Mouse (Mus musculus) limb, embryonic 11.5 days (tissue): ENCODE measurements around the gene Foxq1. TPM values are rescaled to one million over a fixed set of nuclear protein-coding genes. Genes with fewer than 3 reads are reported as not detected.

ENCODE experiments used
- ATAC-seq: fragments of 200-750 bp; cut with Nextera tagmentation; 2 replicates; pipeline ENCODE4 v1.8.0; 2017; ENCODE audit warnings: low read depth; ENCODE audit not compliant: insufficient number of reproducible peaks, low FRiP score, low TSS enrichment
- DNase-seq: peaks from one replicate; pipeline ENCODE4 v3.0.0-alpha.2; 2015; ENCODE audit warnings: low spot score
- H3K27ac ChIP-seq: fragments of 300-500 bp; sonication (generic); replicated peaks from 2 replicates; pipeline ENCODE4 v1.5.1; 2014; ENCODE audit warnings: low read depth, mild to moderate bottlenecking, low read length
- H3K27me3 ChIP-seq: fragments of 300-500 bp; sonication (generic); 2 replicates; pipeline ENCODE4 v1.6.1; 2014; ENCODE audit warnings: mild to moderate bottlenecking, low read length, mixed read lengths; ENCODE audit not compliant: control insufficient read depth, insufficient read depth
- H3K36me3 ChIP-seq: fragments of 300-500 bp; sonication (generic); 2 replicates; pipeline ENCODE4 v1.6.1; 2014; ENCODE audit warnings: mild to moderate bottlenecking, low read length, moderate library complexity, mixed read lengths; ENCODE audit not compliant: control insufficient read depth, insufficient read depth
- H3K4me1 ChIP-seq: fragments of 300-500 bp; sonication (generic); 2 replicates; pipeline ENCODE4 v1.6.1; 2014; ENCODE audit warnings: low read length, mixed read lengths; ENCODE audit not compliant: control insufficient read depth, insufficient read depth
- H3K4me2 ChIP-seq: fragments of 300-500 bp; sonication (generic); 2 replicates; pipeline ENCODE4 v1.6.1; 2014; ENCODE audit warnings: low read depth, mild to moderate bottlenecking, moderate library complexity; ENCODE audit not compliant: severe bottlenecking
- H3K4me3 ChIP-seq: fragments of 300-500 bp; sonication (generic); 2 replicates; pipeline ENCODE4 v1.5.1; 2014; ENCODE audit warnings: low read depth, low read length
- H3K9ac ChIP-seq: fragments of 300-500 bp; sonication (generic); 2 replicates; pipeline ENCODE4 v1.6.1; 2014; ENCODE audit warnings: mild to moderate bottlenecking, low read length
- H3K9me3 ChIP-seq: fragments of 300-500 bp; sonication (generic); 2 replicates; pipeline ENCODE4 v1.6.1; 2016; ENCODE audit warnings: low read length; ENCODE audit not compliant: control insufficient read depth
- WGBS: fragments of 180-500 bp; shearing (Covaris S2); extraction: QIAGEN DNeasy Blood & Tissue Kit; methylation state at CpG from one replicate; pipeline ENCODE4 v1.1.7; 2014; 5-methylcytosine and 5-hydroxymethylcytosine counted together
- polyA plus RNA-seq: library from polyadenylated mRNA; unstranded; fragments of >200 nt; fragmentation: Nextera tagmentation; extraction: Ambion mirVana; gene quantifications from 2 replicates; pipeline ENCODE4 v1.2.1, GENCODE M21; 2014

Foxq1 gene
- polyA plus RNA-seq, 1 experiment from 2014 or later, result 0.08 TPM

DNA sequence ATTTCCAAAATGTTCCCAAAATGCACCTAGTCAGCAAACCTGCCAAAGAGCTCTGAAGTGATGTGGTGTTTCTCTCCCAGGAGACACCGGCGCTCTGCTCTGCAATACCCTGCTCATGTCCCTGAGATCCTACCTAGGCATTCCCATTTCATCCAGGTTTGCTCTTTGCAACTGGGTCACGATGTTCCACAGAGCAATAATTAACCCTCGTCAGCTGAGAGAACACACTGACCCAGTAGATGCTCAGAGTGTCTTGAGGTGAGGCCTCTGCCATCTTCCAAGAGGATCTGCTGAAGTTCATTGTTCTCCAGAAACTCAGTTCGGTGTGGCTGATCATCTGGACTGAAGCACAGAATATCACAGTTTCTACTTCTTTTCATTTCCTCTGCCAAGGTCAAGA is 12.9 kb upstream of the Foxq1 start:
- Histone ChIP-seq H3K4me3 (no peak overlapping the region), H3K27me3 (no peaks in the 10 kb centered on the region), H3K27ac (no peak overlapping the region), H3K36me3 (no peaks in the 10 kb centered on the region), H3K4me1 (no peaks in the 10 kb centered on the region), H3K4me2 (no peak overlapping the region), H3K9me3 (no peaks in the 10 kb centered on the region), H3K9ac (no peak overlapping the region)
- ATAC-seq (no peak), DNase-seq (no peak)
- 87% methylated on average over 5 of the region's 5 CpGs for WGBS

DNA sequence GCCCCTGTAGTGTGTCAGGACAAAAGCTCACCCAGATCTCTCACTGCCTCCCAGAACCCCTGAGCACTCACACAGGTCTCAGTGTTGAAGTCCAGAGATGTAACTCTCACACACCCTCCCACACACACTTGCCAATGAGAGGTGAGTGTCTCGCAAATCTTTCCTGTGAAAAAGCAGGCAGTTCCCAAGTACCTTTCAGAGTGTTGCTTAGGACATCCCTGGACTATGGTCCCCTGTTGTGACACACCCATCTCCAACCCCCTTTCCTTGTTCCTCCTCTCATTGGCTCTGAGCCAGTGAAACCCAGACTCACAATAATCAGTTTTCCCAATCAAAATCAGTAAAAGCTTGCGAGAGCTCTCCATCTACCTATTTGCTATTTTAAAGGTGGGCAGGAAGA is 9.2 kb upstream of the Foxq1 start:
- Histone ChIP-seq H3K9ac (no peak overlapping the region), H3K36me3 (no peaks in the 10 kb centered on the region), H3K4me3 (no peak overlapping the region), H3K27me3 (no peaks in the 10 kb centered on the region), H3K27ac (no peak overlapping the region), H3K9me3 (no peaks in the 10 kb centered on the region), H3K4me2 (no peak overlapping the region), H3K4me1 (no peaks in the 10 kb centered on the region)
- ATAC-seq, result no peak
- DNase-seq, result no peak
- 82% methylated on average over 2 of the region's 2 CpGs for WGBS

DNA sequence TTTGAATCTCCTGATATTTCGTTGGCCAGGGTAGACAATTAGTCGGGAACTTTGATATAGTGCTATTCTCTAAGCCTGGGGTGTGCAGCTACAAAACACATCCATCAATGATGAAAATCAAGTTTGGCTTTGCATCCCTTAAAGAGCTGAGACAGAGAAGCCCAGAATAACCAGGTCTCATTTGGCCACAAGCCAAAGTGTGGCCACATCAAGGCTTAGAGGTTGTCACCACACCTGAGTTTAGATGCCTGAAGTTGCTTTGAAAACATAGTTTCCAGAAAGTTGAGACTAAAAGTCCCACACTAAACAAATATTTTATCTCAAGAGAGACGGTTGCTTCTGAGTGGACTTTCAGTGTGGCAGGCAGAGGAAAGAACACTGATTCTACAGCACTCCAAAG is 8.7 kb upstream of the Foxq1 start:
- no peak overlapping the region for H3K4me2 ChIP-seq
- WGBS, result 89% methylated on average over 3 of the region's 3 CpGs
- no peak overlapping the region for H3K27ac ChIP-seq
- no peaks in the 10 kb centered on the region for H3K36me3 ChIP-seq
- no peak for DNase-seq
- H3K9ac ChIP-seq, result no peak overlapping the region
- H3K9me3 ChIP-seq, result no peaks in the 10 kb centered on the region
- H3K4me1 ChIP-seq, result no peaks in the 10 kb centered on the region
- no peak overlapping the region for H3K4me3 ChIP-seq
- ATAC-seq, result no peak
- no peaks in the 10 kb centered on the region for H3K27me3 ChIP-seq

DNA sequence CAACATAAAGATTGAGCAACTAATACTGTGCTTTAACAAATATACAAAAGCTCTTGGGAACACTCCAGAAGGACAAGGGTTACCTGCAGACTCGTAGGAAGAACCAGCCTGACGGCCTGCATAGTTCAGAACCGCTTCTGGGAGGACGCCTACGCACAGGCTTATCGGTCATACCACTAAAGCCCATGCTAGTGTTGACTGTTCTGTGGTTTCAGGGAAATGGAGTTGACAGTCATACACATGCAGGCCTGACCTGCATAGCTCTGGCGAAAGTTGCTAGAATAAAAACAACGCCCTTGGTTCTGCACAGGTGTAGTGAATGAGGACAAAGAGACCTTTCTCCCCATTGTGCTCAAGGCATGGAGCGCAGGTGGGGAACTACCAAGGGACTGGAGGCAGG is 8.3 kb upstream of the Foxq1 start:
- Histone ChIP-seq H3K27me3 (no peaks in the 10 kb centered on the region), H3K27ac (no peak overlapping the region), H3K36me3 (no peaks in the 10 kb centered on the region), H3K9me3 (no peaks in the 10 kb centered on the region), H3K4me3 (no peak overlapping the region), H3K9ac (no peak overlapping the region), H3K4me2 (no peak overlapping the region), H3K4me1 (no peaks in the 10 kb centered on the region)
- ATAC-seq, result no peak
- no peak for DNase-seq
- WGBS, result 92% methylated on average over 9 of the region's 9 CpGs

DNA sequence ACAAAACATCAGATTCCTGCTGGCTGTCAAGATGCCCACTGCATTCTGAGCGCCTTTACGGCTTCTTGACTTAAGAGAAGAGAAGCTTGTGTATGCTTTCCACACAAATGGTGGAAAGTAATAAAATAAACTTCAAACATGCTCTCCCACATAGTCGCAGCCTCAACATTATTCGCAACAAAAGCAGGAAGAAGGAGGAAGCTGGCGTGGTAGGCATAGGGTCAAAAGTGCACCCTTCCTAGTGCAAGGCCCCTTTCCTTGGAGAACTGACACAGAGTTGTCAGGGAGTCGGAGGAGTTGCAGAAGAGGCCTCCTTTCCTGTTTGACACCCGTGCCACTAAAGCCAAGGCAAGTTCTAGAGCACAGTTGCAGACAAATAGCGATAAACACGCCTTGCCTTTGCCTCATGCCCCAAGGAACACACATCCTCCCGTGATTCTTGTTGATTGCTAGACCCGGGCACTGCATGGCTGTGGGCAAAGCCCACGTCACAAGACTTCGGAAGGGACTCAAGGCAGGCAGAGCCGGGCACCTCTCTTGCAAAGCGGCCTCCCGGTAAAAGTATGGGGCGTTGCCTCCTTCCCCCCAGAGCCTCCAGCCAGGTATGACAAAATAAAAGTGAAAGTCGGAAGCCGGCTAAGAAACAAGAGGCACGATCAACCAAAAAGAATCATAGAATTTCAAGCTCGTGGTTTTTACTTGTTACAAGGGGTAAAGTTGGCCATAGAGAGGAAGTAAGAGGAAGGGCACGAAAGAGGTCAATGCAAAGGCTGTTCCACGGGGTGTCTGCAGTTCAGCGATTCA is 1.2 kb downstream of the Foxq1 start:
- Histone ChIP-seq H3K9ac (no peak overlapping the region), H3K9me3 (no peaks in the 10 kb centered on the region), H3K4me3 (peak overlapping the region; percentile 53), H3K36me3 (no peaks in the 10 kb centered on the region), H3K27me3 (peaks cover 78% of the 10 kb centered on the region), H3K27ac (no peak overlapping the region), H3K4me1 (peaks cover 16% of the 10 kb centered on the region), H3K4me2 (peak overlapping the region; percentile 93)
- DNase-seq (peak; percentile 44), ATAC-seq (no peak)
- WGBS, result 4% methylated on average over 24 of the region's 24 CpGs

DNA sequence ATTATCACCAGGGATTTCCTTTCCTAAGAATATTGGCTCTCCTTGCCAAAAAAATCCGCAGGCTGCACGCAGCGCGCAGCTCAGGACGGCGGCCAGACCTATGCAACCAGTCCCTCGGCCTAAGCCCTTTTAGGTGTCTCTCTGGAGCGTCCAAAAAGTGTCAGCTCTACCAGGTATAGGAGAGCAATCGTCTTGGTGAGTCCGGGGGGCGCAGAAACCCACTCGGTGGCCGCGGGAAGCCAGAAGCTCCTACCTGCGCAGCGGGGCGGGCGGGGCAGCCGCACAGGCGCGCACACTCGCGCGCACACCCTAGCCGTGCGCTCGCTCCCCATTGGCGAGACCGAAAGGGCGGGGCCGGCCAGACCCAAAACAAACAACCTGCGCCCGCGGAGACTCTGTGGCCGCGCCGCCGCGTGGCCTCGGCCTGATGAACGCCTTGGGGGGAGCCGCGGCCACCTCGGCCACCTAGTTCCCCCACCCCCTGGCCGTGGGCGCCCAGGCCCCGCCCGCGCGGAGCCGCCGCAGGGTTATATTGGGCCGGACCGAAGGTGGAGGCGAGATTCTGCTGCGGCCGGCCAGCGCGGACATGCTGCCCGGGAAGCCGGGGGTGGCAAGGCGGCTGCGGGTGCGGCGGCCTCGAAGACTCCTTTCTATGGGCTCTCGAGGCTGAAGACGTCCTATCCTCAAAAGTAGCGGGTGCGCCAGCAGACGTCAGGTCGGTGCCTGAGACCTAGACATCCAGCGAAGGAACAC is 2.0 kb downstream of the Foxq1 start:
- DNase-seq, result peak; percentile 70

DNA sequence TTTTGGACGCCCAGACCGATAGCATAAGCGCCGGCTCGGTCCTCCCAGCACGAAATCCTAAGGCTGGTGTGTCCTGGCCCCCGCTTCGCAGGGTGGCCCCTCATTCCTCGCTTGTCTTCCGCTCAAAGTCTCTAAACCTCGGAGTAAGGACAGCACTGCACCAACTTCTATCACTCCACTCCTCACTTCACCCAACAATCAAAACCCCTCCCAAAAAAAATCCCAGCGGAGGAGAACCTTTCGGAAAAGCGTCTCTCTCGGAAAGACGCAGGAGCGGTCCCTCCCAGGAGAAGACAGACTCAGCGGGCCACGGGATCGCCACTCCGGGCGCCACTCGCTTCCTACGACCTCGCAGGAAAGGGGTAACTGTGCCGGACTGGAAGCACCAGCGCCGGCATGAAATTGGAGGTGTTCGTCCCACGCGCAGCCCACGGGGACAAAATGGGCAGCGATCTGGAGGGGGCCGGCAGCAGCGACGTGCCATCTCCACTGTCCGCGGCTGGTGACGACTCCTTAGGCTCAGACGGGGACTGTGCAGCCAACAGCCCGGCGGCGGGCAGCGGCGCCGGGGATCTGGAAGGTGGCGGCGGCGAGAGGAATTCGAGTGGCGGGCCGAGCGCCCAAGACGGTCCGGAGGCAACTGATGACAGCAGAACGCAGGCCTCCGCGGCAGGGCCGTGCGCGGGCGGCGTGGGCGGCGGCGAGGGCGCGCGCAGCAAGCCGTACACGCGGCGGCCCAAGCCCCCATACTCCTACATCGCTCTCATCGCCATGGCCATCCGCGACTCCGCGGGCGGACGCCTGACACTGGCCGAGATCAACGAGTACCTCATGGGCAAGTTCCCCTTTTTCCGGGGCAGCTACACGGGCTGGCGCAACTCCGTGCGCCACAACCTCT is 2.8 kb downstream of the Foxq1 start, which contains the start of gene A530084C06Rik:
TSS of gene A530084C06Rik (minus strand) at position 813 of the 898 bp plus-strand sequence.
- ATAC-seq (0 out of 2 replicates have a peak, but pooled peaks have one; percentile 55), DNase-seq (peak; percentile 71)
- WGBS, result under 1% methylated on average over 76 of the region's 88 CpGs
- Histone ChIP-seq H3K27ac (no peak within 1 kb of the TSS), H3K4me1 (peaks cover 16% of the 10 kb centered on the region), H3K9ac (0 out of 2 replicates have a peak within 1 kb of the TSS, but pooled peaks have one; percentile 12), H3K4me2 (peak within 1 kb of the TSS; percentile 93), H3K9me3 (no peaks in the 10 kb centered on the region), H3K4me3 (peak within 1 kb of the TSS; percentile 53), H3K36me3 (no peaks in the 10 kb centered on the region), H3K27me3 (peaks cover 82% of the 10 kb centered on the region)

More for the DNA sequence above, 2.0 kb downstream of the Foxq1 start:
- Histone ChIP-seq H3K4me1 (peaks cover 16% of the 10 kb centered on the region), H3K36me3 (no peaks in the 10 kb centered on the region), H3K27me3 (peaks cover 82% of the 10 kb centered on the region), H3K27ac (no peak overlapping the region), H3K9ac (no peak overlapping the region), H3K9me3 (no peaks in the 10 kb centered on the region), H3K4me3 (peak overlapping the region; percentile 53), H3K4me2 (peak overlapping the region; percentile 93)
- under 1% methylated on average over 70 of the region's 73 CpGs for WGBS
- ATAC-seq, result peak; percentile 61; the same call in 1 of the 2 replicates
